Mouse (Mus musculus) bone marrow, adult 2 months (tissue): ENCODE data around the gene 1700028J19Rik.

Experiments used
- CTCF ChIP-seq: fragments of 200-500 bp; IDR thresholded peaks from 2 replicates; pipeline ENCODE4 v1.5.1; 2011; ENCODE audit warnings: low read length, control low read depth; ENCODE audit not compliant: control insufficient read depth, insufficient read depth
- POLR2A ChIP-seq: fragments of 200-500 bp; IDR thresholded peaks from 2 replicates; pipeline ENCODE4 v1.6.1; 2011; ENCODE audit warnings: low read depth, mild to moderate bottlenecking, control low read depth, low read length, borderline replicate concordance; ENCODE audit not compliant: control insufficient read depth

DNA sequence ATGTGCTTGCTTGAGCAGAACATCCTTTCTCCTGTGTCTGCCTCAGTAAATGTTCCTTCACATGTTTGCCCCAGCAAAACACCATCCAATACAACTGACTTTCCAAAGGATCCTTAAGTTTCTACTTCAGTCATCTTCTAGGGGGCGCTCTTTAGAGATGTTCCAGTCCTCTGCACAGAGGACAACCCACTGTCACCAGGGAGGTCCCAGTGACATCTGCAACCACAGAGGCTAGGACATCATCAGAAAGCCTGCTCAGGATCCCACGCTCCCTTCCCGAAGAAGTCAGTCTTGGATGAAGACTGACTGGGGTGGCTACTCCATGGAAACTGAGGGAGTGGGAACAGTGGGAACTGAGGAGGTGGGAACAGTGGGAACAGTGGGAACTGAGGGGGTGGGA is 29.1 kb upstream of the 1700028J19Rik start:
- TF ChIP-seq CTCF, result no peak
- no peak for TF ChIP-seq POLR2A
